Mouse (Mus musculus) myocyte (in vitro differentiated cells): ENCODE results near the gene Hyou1. TPM values are rescaled to one million over a fixed set of nuclear protein-coding genes. Genes with fewer than 3 reads are reported as not detected.
A peak's percentile ranks its signal among the peaks of the same experiment; 100 is the strongest.

ENCODE experiments used
- H3K27me3 ChIP-seq: one replicate; pipeline ENCODE4 v1.6.1; 2011; ENCODE audit not compliant: control insufficient read depth, insufficient read depth, insufficient read length
- H3K36me3 ChIP-seq: one replicate; pipeline ENCODE4 v1.6.1; 2011; ENCODE audit not compliant: control insufficient read depth, insufficient read depth
- H3K4me2 ChIP-seq: one replicate; pipeline ENCODE4 v1.6.1; 2011; ENCODE audit warnings: low read depth, control low read depth
- H3K4me3 ChIP-seq: one replicate; pipeline ENCODE4 v1.5.1; 2011; ENCODE audit warnings: mild to moderate bottlenecking, control low read depth, moderate library complexity
- H3K79me2 ChIP-seq: one replicate; pipeline ENCODE4 v1.6.1; 2011; ENCODE audit not compliant: control insufficient read depth, insufficient read depth
- H3ac ChIP-seq: one replicate; pipeline ENCODE4 v1.6.1; 2011; ENCODE audit not compliant: control insufficient read depth, insufficient read length
- CEBPB ChIP-seq: IDR thresholded peaks from 2 replicates; pipeline ENCODE4 v1.6.1; 2011; ENCODE audit warnings: mild to moderate bottlenecking, moderate library complexity; ENCODE audit not compliant: poor library complexity, insufficient read depth, severe bottlenecking
- E2F4 ChIP-seq: IDR thresholded peaks from one replicate; pipeline ENCODE4 v1.6.1; 2011; ENCODE audit warnings: mild to moderate bottlenecking, control low read depth, moderate library complexity; ENCODE audit not compliant: insufficient read depth
- MAX ChIP-seq: IDR thresholded peaks from one replicate; pipeline ENCODE4 v1.6.1; 2011; ENCODE audit warnings: low read depth, mild to moderate bottlenecking, control low read depth
- MYOD1 ChIP-seq, 3 experiments: IDR thresholded peaks; one replicate each; pipeline ENCODE4 v1.6.1; 2011; ENCODE audit warnings: control low read depth in 2 of 3, low read depth in 2 of 3, mild to moderate bottlenecking in 2 of 3, moderate library complexity in 1 of 3; ENCODE audit not compliant: insufficient read length in 2 of 3, control insufficient read depth in 1 of 3
- MYOG ChIP-seq, 3 experiments: IDR thresholded peaks; one replicate each; pipeline ENCODE4 v1.6.1; 2011; ENCODE audit warnings: control low read depth in 2 of 3, low read depth in 2 of 3, mild to moderate bottlenecking in 2 of 3; ENCODE audit not compliant: insufficient read length in 2 of 3, control insufficient read depth in 1 of 3, insufficient read depth in 1 of 3
- POLR2A ChIP-seq: IDR thresholded peaks from one replicate; pipeline ENCODE4 v1.6.1; 2011; ENCODE audit warnings: low read depth, mild to moderate bottlenecking, control low read depth, moderate library complexity; ENCODE audit not compliant: insufficient read length
- POLR2AphosphoS2 ChIP-seq: IDR thresholded peaks from one replicate; pipeline ENCODE4 v1.6.1; 2011; ENCODE audit warnings: low read depth, control low read depth; ENCODE audit not compliant: insufficient read length
- REST ChIP-seq: IDR thresholded peaks from one replicate; pipeline ENCODE4 v1.6.1; 2011; ENCODE audit warnings: mild to moderate bottlenecking, control low read depth, moderate library complexity; ENCODE audit not compliant: insufficient read depth, insufficient read length
- SRF ChIP-seq: IDR thresholded peaks from one replicate; pipeline ENCODE4 v1.6.1; 2011; ENCODE audit warnings: low read depth; ENCODE audit not compliant: control insufficient read depth, insufficient read length
- TCF12 ChIP-seq: IDR thresholded peaks from one replicate; pipeline ENCODE4 v1.6.1; 2011; ENCODE audit warnings: mild to moderate bottlenecking, control low read depth; ENCODE audit not compliant: poor library complexity, insufficient read depth, severe bottlenecking
- TCF3 ChIP-seq: IDR thresholded peaks from one replicate; pipeline ENCODE4 v1.6.1; 2011; ENCODE audit warnings: low read depth, control low read depth; ENCODE audit not compliant: insufficient read length
- USF1 ChIP-seq: IDR thresholded peaks from one replicate; pipeline ENCODE4 v1.6.1; 2011; ENCODE audit warnings: low read depth, mild to moderate bottlenecking, control low read depth, moderate library complexity
- polyA plus RNA-seq: library from polyadenylated mRNA; unstranded; fragments of >200 nt; fragmentation: generic; extraction: Trizol; gene quantifications from one replicate; pipeline ENCODE4 v1.2.1, GENCODE M21; 2012; ENCODE audit warnings: missing spikeins

The Hyou1 gene
- polyA plus RNA-seq, 1 experiment, result 45.9 TPM

GRCm38 (mm10) chr9:44396684-44397411 is 17.6 kb downstream of the Hyou1 start, which contains the start of gene Slc37a4:
Slc37a4 (plus strand) TSS chr9:44396852.
- H3K27me3 ChIP-seq, result no peaks in the 10 kb centered on the region
- peak within 1 kb of the TSS; percentile 90 for H3K4me2 ChIP-seq
- no peaks in the 10 kb centered on the region for H3K79me2 ChIP-seq
- TF ChIP-seq MAX (no peak), USF1 (peak; percentile 93), E2F4 (no peak), TCF12 (no peak), MYOD1 (IDR thresholded peaks at IDR 0.05; ENCODE audit: control insufficient read depth in 1 of 3, insufficient read length in 2 of 3, low read depth in 2 of 3) (peak in 1 of 3 experiments; percentile 47), TCF3 (no peak), SRF (no peak), POLR2AphosphoS2 (peak; percentile 67), POLR2A (peak; percentile 76)
- peak within 1 kb of the TSS; percentile 49 for H3K4me3 ChIP-seq
- peak within 1 kb of the TSS; percentile 60 for H3ac ChIP-seq
- H3K36me3 ChIP-seq, result peaks cover 5% of the 10 kb centered on the region

- Histone ChIP-seq H3K4me3 (peak overlapping the region; percentile 49), H3K79me2 (no peaks in the 10 kb centered on the region), H3K4me2 (peak overlapping the region; percentile 90), H3K27me3 (no peaks in the 10 kb centered on the region), H3K36me3 (peaks cover 9% of the 10 kb centered on the region), H3ac (no peak overlapping the region)
- TF ChIP-seq TCF3 (no peak), REST (no peak), CEBPB (no peak), E2F4 (no peak), MYOG (IDR thresholded peaks at IDR 0.05; ENCODE audit: control insufficient read depth in 1 of 3, insufficient read depth in 1 of 3, insufficient read length in 2 of 3, low read depth in 2 of 3) (no peak)
Measured at GRCm38 (mm10) chr9:44398087-44398486, 18.8 kb downstream of the Hyou1 start.

DNA sequence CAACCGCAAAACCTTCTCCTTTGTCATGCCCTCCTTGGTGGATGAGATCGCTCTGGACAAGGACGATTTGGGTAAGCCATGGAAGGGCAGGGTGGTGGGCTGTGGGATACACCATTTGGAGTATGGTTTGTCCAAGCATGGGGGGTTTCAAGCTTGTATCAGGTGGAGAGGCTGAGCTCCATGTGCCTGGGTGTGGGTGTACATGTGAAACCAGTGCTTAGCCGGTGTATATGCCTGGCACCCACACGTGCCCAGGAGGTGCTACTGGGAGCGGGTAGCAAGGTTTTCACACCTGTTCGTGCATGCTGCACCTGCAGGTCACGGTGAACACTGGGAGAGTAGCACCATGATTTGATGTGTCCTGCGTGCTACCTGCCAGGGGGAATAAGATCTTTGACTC is 19.3 kb downstream of the Hyou1 start:
- no peaks in the 10 kb centered on the region for H3K79me2 ChIP-seq
- no peak for TF ChIP-seq POLR2A
- no peak for TF ChIP-seq POLR2AphosphoS2
- no peak for TF ChIP-seq USF1
- no peak for TF ChIP-seq CEBPB
- no peak for TF ChIP-seq MAX
- no peak for TF ChIP-seq REST
- TF ChIP-seq MYOD1 (IDR thresholded peaks at IDR 0.05; ENCODE audit: control insufficient read depth in 1 of 3, insufficient read length in 2 of 3, low read depth in 2 of 3), result no peak
- no peak for TF ChIP-seq TCF3
- TF ChIP-seq SRF, result no peak
- peaks cover 12% of the 10 kb centered on the region for H3K36me3 ChIP-seq
- peak overlapping the region; percentile 90 for H3K4me2 ChIP-seq
- no peak overlapping the region for H3K4me3 ChIP-seq
- no peaks in the 10 kb centered on the region for H3K27me3 ChIP-seq
- no peak overlapping the region for H3ac ChIP-seq

- no peak for TF ChIP-seq POLR2AphosphoS2
- no peak for TF ChIP-seq MYOG (IDR thresholded peaks at IDR 0.05; ENCODE audit: control insufficient read depth in 1 of 3, insufficient read depth in 1 of 3, insufficient read length in 2 of 3, low read depth in 2 of 3)
- TF ChIP-seq USF1, result no peak
- no peak for TF ChIP-seq POLR2A
- H3K4me3 ChIP-seq, result no peak overlapping the region
- H3ac ChIP-seq, result no peak overlapping the region
- H3K27me3 ChIP-seq, result no peaks in the 10 kb centered on the region
- peaks cover 19% of the 10 kb centered on the region for H3K36me3 ChIP-seq
- no peak overlapping the region for H3K4me2 ChIP-seq
- H3K79me2 ChIP-seq, result no peaks in the 10 kb centered on the region
Measured at GRCm38 (mm10) chr9:44399114-44399794, 20.0 kb downstream of the Hyou1 start.

DNA sequence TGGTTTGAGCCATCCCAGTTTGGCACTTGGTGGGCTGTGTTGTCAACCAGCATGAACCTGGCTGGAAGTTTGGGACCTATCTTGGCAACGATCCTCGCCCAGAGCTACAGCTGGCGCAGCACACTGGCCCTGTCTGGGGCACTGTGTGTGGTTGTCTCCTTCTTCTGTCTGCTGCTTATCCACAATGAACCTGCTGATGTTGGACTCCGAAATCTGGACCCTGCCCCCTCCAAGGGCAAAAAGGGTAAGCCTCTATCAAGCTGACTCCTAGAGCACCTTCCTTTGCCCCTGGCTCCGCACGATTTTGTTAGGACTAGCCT is 20.5 kb downstream of the Hyou1 start:
- H3K36me3 ChIP-seq, result peaks cover 24% of the 10 kb centered on the region
- H3K4me3 ChIP-seq, result no peak overlapping the region
- no peak overlapping the region for H3ac ChIP-seq
- no peaks in the 10 kb centered on the region for H3K79me2 ChIP-seq
- H3K4me2 ChIP-seq, result no peak overlapping the region
- TF ChIP-seq MYOG (IDR thresholded peaks at IDR 0.05; ENCODE audit: control insufficient read depth in 1 of 3, insufficient read depth in 1 of 3, insufficient read length in 2 of 3, low read depth in 2 of 3) (no peak), USF1 (no peak), MAX (no peak), SRF (no peak), MYOD1 (IDR thresholded peaks at IDR 0.05; ENCODE audit: control insufficient read depth in 1 of 3, insufficient read length in 2 of 3, low read depth in 2 of 3) (no peak), TCF3 (no peak), REST (no peak), CEBPB (no peak), POLR2AphosphoS2 (no peak), TCF12 (no peak), POLR2A (no peak), E2F4 (no peak)
- H3K27me3 ChIP-seq, result no peaks in the 10 kb centered on the region
